Mouse (Mus musculus): Measurements from ENCODE around the gene Dennd1a. TPM values are rescaled to one million over a fixed set of nuclear protein-coding genes. Genes with fewer than 3 reads are reported as not detected.
"Not testable (repeated sequence)": the region's sequence is repeated elsewhere in the genome, so short reads cannot be mapped to it uniquely, and the experiment has no call there.

Dennd1a gene
- polyA plus RNA-seq, 1 experiment from 2014 or later, result 18.1 TPM

DNA sequence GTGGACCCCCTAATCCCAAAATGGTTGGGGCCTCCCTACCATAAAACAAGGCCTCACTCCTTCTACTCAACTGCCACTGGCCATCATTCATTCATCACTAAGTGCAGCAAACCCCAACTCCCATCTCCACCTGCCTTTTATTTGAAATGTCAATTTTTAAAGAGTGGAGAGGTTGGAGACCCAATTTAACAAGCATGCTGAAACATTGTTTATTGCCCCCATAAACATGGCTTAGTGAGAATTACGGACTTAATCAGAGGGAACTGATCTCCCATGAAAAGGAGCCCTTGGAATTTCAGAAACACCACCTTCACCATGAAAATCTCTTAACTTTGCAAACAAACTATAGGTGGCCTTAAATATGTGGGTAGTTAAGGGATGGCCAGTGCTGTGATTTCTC, 315.5 kb downstream of the Dennd1a start:
- Histone ChIP-seq H3K4me3 (no peak overlapping the region), H3K4me2 (replicated peaks) (no peak overlapping the region), H3K27ac (replicated peaks) (no peak overlapping the region), H3K9ac (replicated peaks) (no peak overlapping the region), H3K9me3 (no peaks in the 10 kb centered on the region), H3K4me1 (peaks cover 8% of the 10 kb centered on the region), H3K27me3 (no peaks in the 10 kb centered on the region), H3K36me3 (no peaks in the 10 kb centered on the region)
- WGBS, result 93% methylated on average over 1 of the region's 1 CpGs
- no peak for ATAC-seq (replicated peaks)

DNA sequence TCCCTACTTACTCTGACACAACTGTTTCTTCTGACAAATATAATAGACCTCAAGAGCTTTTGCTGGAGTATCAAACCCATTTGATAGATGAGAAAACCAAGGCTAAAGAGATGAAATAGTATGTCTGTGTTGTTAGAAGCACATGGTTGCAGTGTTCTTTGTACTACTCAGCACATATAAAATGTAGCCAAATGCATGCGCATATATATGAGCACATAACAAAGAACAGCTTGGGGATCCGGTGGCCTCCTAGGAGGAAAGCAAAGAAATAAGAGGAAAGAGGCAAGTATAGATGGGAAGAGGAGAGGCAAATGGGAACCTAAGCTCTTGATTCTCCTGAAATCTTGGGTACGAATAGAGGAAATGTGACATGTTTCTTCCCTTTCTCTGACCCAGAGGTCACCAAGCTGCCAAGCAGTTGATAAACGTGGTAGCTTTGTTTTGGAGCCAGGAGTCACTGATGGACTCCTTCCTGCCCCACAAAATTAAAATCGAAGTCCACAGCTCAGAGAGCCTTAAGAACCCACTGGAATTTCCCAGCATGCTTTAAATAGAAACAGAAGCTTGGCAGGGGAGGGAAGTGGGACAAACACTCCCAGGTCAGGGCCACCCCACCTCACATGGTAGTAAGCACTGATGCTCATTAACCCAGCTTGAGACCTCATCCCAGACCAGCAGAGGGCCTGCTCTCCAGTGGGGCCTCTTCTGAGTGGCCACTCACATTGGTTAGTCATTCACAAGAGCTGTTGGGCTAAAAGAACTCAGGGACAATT, 317.3 kb downstream of the Dennd1a start:
- peaks cover 8% of the 10 kb centered on the region for H3K4me1 ChIP-seq
- no peaks in the 10 kb centered on the region for H3K36me3 ChIP-seq
- H3K4me3 ChIP-seq, result no peak overlapping the region
- ATAC-seq (replicated peaks), result peak; percentile 88
- no peak overlapping the region for H3K9ac ChIP-seq (replicated peaks)
- H3K27me3 ChIP-seq, result no peaks in the 10 kb centered on the region
- H3K27ac ChIP-seq (replicated peaks), result peak overlapping the region; percentile 60
- WGBS, result 30% methylated on average over 5 of the region's 5 CpGs
- no peaks in the 10 kb centered on the region for H3K9me3 ChIP-seq
- no peak overlapping the region for H3K4me2 ChIP-seq (replicated peaks)

DNA sequence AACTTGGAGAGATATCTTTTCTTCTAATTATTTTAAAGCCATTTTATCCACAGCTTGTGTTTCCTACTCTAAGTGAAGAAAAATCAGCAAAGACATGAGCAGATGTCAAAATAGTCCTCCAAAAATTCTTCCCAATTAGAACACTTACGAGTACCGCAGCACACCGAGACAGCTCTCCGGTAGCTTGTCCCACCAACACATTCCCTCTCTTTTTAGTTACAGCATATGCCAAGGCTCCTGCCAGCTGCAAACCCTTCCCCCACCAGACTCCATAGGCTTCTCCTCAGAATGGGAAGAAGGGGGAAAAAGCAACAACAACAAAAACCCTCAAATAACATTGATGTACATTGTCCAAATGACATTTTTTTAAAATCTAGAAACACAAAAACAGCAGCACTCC, 322.7 kb downstream of the Dennd1a start:
- no peak overlapping the region for H3K9ac ChIP-seq (replicated peaks)
- 27% methylated on average over 4 of the region's 4 CpGs for WGBS
- H3K27me3 ChIP-seq, result no peaks in the 10 kb centered on the region
- no peak overlapping the region for H3K4me3 ChIP-seq
- H3K4me1 ChIP-seq, result peaks cover 19% of the 10 kb centered on the region
- H3K27ac ChIP-seq (replicated peaks), result peak overlapping the region; percentile 27; the same call in 1 of the 2 replicates
- no peak overlapping the region for H3K4me2 ChIP-seq (replicated peaks)
- H3K36me3 ChIP-seq, result no peaks in the 10 kb centered on the region
- no peaks in the 10 kb centered on the region for H3K9me3 ChIP-seq
- no peak for ATAC-seq (replicated peaks)

DNA sequence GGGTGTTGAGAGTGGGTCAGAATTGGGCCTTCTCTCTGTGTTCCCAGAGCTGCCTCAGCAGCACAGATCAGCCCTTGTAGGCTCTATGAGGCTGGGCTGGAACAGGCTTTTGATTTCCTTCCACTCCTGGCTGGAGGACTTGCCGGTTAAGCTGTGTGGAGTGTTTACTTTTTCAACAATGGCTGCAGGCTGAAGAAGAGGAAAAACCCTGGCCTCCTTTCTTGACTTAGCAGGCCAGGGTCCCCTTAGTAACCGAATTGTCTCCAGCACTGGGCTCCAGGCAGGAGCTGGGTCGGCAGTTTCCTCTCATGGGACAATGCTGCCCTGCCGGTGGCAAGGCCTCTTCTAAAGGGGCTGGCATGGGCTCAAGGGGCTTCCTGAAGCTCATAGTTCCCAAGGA, 323.8 kb downstream of the Dennd1a start:
- H3K9ac ChIP-seq (replicated peaks), result no peak overlapping the region
- H3K27me3 ChIP-seq, result no peaks in the 10 kb centered on the region
- 11% methylated on average over 4 of the region's 4 CpGs for WGBS
- peaks cover 19% of the 10 kb centered on the region for H3K4me1 ChIP-seq
- H3K4me2 ChIP-seq (replicated peaks), result no peak overlapping the region
- H3K4me3 ChIP-seq, result no peak overlapping the region
- no peaks in the 10 kb centered on the region for H3K36me3 ChIP-seq
- H3K27ac ChIP-seq (replicated peaks), result peak overlapping the region; percentile 53
- H3K9me3 ChIP-seq, result no peaks in the 10 kb centered on the region
- ATAC-seq (replicated peaks), result no peak

DNA sequence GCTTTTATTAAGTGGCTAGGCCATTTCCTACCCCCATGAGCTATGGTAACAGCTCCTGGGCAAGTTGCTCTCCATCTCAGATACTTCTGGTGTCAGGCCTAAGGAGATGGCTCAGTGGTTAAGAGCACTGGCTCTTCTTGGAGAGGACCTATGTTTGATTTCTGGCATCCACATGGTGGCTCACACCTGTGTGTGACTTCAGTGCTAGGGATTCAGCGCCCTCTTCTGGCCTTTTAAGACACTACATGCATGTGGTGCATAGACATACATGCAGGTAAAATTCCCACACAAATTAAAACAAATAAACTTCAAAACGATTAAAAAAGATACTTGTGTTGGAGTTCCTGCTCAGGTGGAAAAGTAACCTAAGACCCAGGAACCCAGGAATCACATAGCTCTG, 338.8 kb downstream of the Dennd1a start:
- H3K4me1 ChIP-seq, result peaks cover 14% of the 10 kb centered on the region
- H3K27me3 ChIP-seq, result no peaks in the 10 kb centered on the region
- H3K9me3 ChIP-seq, result no peaks in the 10 kb centered on the region
- H3K9ac ChIP-seq (replicated peaks), result no peak overlapping the region
- H3K4me3 ChIP-seq, result no peak overlapping the region
- WGBS, result 30% methylated on average over 2 of the region's 2 CpGs
- H3K27ac ChIP-seq (replicated peaks), result no peak overlapping the region
- no peak overlapping the region for H3K4me2 ChIP-seq (replicated peaks)
- no peak for ATAC-seq (replicated peaks)
- no peaks in the 10 kb centered on the region for H3K36me3 ChIP-seq

DNA sequence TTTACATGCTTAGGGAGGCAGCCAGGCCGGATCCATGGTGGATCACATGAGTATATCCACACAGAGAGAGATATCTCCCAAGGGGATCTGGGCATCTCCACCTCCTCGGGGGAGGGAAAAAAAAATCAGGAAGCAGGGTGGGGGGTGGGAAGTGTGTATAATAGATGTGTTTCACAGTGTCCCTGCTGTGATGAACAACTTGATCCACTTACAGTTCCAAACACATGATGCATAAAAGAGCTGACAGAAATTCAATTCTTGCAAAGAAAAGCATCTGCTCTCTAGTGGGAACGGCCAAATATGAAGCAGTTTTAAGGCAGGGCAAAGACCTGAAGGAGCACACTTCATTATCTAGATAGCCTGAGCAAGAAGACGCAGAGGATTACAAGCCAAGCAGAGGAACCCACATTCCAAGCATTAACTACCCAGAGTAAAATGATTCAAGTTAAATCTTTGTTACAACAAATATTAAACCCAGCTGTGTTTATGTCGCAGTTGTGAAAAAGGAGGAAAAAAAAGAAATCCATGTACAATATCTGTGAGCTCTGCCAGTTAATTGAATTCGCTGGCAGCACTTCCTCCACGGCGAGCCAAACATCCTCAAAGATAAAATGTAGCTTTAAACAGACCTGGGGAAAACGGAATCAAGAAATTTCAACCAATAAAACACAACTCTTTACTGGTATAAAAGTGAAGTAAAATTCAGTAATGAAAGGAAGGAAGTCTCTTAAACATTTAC, 341.4 kb downstream of the Dennd1a start:
- H3K4me2 ChIP-seq (replicated peaks), result no peak overlapping the region
- no peak overlapping the region for H3K4me3 ChIP-seq
- H3K36me3 ChIP-seq, result no peaks in the 10 kb centered on the region
- H3K27me3 ChIP-seq, result no peaks in the 10 kb centered on the region
- peak overlapping the region; percentile 63 for H3K27ac ChIP-seq (replicated peaks)
- no peaks in the 10 kb centered on the region for H3K9me3 ChIP-seq
- peak; percentile 67 for ATAC-seq (replicated peaks)
- 19% methylated on average over 9 of the region's 9 CpGs for WGBS
- H3K9ac ChIP-seq (replicated peaks), result no peak overlapping the region
- peaks cover 14% of the 10 kb centered on the region for H3K4me1 ChIP-seq

DNA sequence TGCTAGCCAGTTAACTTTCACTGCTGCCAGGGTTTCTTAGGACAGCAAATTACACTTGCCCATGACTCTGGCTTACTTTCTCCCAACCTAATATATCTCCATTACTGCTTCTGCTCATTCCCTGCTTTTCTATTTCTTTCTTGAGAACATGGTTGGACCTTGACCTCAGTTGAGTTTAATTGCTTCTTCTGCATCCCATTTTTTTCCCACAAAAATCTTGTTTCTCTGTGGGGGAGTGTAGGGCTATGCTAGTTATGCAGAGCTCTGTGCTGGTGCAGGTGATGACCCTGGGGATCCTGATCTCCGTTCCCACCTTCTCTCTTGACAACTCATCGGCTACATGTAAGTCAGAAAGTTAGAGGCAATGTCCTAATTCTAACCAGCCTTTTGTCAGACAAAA, 344.3 kb downstream of the Dennd1a start:
- Histone ChIP-seq H3K4me3 (no peak overlapping the region), H3K9me3 (no peaks in the 10 kb centered on the region), H3K27me3 (no peaks in the 10 kb centered on the region), H3K4me1 (peaks cover 14% of the 10 kb centered on the region), H3K4me2 (replicated peaks) (no peak overlapping the region), H3K36me3 (no peaks in the 10 kb centered on the region), H3K9ac (replicated peaks) (no peak overlapping the region), H3K27ac (replicated peaks) (no peak overlapping the region)
- 80% methylated on average over 2 of the region's 2 CpGs for WGBS
- ATAC-seq (replicated peaks), result no peak

DNA sequence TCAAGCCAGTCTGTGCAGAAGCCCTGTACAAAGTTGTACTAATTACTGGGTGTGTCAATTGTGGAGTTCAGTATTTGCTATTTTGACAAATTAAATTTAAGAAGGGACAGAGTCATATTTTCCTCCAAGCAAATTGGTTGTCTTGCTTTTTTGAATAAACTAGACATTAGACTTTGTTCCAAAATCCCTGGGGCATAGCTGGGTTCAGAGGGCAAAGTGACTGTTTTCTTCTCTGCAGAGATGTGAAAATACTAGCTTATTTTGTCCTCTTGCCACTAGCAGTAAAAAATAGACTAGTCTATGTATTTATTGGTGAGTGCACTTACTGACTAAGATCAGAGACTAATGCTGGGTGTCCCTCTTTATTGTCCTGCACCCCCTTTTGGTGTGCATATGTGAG, 345.4 kb downstream of the Dennd1a start:
- ATAC-seq (replicated peaks), result no peak
- H3K4me3 ChIP-seq, result no peak overlapping the region
- H3K27ac ChIP-seq (replicated peaks), result no peak overlapping the region
- H3K36me3 ChIP-seq, result no peaks in the 10 kb centered on the region
- H3K9me3 ChIP-seq, result no peaks in the 10 kb centered on the region
- H3K4me2 ChIP-seq (replicated peaks), result no peak overlapping the region
- peaks cover 14% of the 10 kb centered on the region for H3K4me1 ChIP-seq
- H3K9ac ChIP-seq (replicated peaks), result no peak overlapping the region
- no peaks in the 10 kb centered on the region for H3K27me3 ChIP-seq

DNA sequence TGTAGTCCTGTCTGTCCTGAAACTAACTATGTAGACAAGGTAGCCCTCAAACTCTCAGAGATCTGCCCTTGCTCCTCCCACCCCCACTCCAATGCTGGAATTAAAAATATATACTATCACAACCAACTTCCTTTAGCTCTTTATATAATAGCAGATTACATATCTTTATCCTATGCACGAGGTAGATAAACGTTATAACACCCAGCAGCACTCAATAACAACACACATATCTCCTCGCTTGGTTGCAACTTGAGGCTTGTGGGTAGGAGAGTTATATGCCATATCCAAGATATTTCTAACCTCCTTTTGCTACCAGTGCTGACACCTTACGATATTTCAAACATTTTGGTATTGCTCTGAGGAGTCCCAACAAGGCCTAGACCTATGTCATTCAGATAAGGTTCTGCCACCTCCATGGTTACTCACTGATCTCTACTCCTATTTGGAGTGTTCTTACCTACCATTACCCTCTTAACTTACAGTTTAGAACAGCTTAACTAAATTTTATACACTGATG, 346.3 kb downstream of the Dennd1a start:
- WGBS, result 95% methylated on average over 4 of the region's 4 CpGs
- H3K9me3 ChIP-seq, result no peaks in the 10 kb centered on the region

DNA sequence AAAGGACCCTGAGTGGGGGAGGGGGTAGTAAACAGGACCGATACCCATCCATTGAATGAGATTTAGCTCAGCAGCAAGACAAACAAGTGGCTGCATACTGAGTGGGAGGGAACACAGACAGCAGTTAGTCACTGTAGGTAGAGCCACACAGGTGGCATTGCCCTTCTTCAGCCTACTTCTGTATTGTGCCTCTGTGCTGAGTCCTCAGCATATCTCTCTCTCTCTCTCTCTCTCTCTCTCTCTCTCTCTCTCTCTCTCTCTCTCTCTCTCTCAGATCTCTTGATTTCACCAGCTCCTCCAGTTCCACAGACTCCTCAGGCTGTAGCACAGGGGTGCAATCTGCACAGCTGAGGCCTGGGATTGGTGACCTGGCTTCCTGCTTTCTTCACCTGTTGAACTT, 347.2 kb downstream of the Dennd1a start:
- H3K4me1 ChIP-seq, result no peaks in the 10 kb centered on the region
- no peaks in the 10 kb centered on the region for H3K36me3 ChIP-seq
- no peak overlapping the region for H3K9ac ChIP-seq (replicated peaks)
- 19% methylated on average over 1 of the region's 1 CpGs for WGBS
- H3K9me3 ChIP-seq, result no peaks in the 10 kb centered on the region
- no peak for ATAC-seq (replicated peaks)
- H3K4me2 ChIP-seq (replicated peaks), result no peak overlapping the region
- no peaks in the 10 kb centered on the region for H3K27me3 ChIP-seq
- no peak overlapping the region for H3K4me3 ChIP-seq
- no peak overlapping the region for H3K27ac ChIP-seq (replicated peaks)

More for the DNA sequence above, 346.3 kb downstream of the Dennd1a start:
- Histone ChIP-seq H3K4me2 (replicated peaks) (no peak overlapping the region), H3K4me1 (peaks cover 8% of the 10 kb centered on the region), H3K4me3 (no peak overlapping the region), H3K36me3 (no peaks in the 10 kb centered on the region), H3K9ac (replicated peaks) (no peak overlapping the region), H3K27me3 (no peaks in the 10 kb centered on the region), H3K27ac (replicated peaks) (no peak overlapping the region)
- no peak for ATAC-seq (replicated peaks)

DNA sequence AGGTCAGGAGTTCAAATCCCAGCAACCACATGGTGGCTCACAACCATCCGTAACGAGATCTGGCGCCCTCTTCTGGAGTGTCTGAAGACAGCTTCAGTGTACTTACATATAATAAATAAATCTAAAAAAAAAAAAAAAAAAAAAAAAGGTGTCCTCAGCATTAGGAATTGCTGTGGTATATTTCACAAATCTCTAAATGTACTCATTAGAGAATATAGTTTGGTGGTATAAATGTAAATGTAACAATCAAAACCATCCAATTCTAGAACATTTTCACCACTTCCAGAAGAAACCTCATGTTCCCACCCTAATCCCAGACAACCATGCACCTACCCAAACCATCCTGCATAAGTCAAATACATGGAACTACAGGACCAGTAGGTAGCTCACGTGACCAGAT, 350.3 kb downstream of the Dennd1a start:
- H3K27me3 ChIP-seq; H3K9me3 ChIP-seq; H3K4me1 ChIP-seq; H3K4me3 ChIP-seq; H3K27ac ChIP-seq (replicated peaks); H3K9ac ChIP-seq (replicated peaks); ATAC-seq (replicated peaks); H3K4me2 ChIP-seq (replicated peaks); H3K36me3 ChIP-seq: not testable (repeated sequence)
- 86% methylated on average over 4 of the region's 4 CpGs for WGBS

DNA sequence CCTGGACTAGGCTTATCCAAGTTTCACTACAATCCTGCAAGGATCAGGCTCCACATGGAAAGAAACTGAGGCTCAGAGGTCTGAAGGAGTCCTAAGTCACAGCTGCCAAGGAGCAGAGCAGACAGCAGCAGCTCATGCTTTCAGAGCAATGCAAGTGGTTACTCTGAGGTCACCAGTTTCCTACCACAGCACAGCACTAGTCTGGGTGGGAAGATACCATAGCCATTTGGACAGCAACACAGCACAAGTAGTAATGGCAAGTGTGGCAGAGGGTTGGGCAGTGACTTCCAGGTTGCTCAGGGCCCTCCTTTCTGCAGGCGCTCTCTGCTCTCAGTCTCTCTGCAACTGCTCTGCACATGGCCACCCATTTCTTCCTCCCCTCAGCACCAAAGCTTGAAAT, 354.9 kb downstream of the Dennd1a start:
- H3K27me3 ChIP-seq, result no peaks in the 10 kb centered on the region
- H3K4me2 ChIP-seq (replicated peaks), result no peak overlapping the region
- WGBS, result 100% methylated on average over 1 of the region's 1 CpGs
- no peak overlapping the region for H3K4me3 ChIP-seq
- H3K9me3 ChIP-seq, result no peaks in the 10 kb centered on the region
- H3K4me1 ChIP-seq, result peaks cover 22% of the 10 kb centered on the region
- ATAC-seq (replicated peaks), result no peak
- H3K36me3 ChIP-seq, result no peaks in the 10 kb centered on the region
- H3K27ac ChIP-seq (replicated peaks), result no peak overlapping the region; the same call in 1 of the 2 replicates
- H3K9ac ChIP-seq (replicated peaks), result no peak overlapping the region

Measured in forebrain, embryonic 15.5 days (tissue).